26 mouse cellular contexts compared by ENCODE assay signal in the genomic region with DNA sequence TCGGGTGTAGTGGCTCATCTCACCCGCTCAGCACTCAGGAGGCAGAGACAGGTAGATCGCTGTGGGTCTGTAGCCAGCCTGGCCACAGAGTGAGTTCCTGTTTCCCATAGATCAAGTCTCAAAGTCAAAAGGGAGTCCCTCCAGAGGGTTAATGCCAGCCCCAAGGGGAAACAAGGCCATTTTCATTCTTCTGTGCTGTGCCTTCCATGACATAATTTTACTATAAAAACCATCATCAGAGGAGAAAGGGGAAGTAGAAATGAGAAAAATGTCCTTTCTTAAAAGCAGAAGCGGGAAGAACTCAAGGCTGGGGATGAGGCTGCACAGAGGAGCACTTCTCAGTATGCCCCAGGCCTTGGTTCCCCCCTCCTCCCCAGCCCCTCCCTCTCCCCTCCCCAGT.
A peak's percentile ranks its signal among the peaks of the same experiment; 100 is the strongest.
DNase-seq lines count a peak whose midpoint lies in the region; ATAC-seq and TF ChIP-seq lines count a peak whose summit lies in the region.
"Had no signal": no experiment of that assay in that cellular context is flagged by ENCODE, and none has a peak within 500 bp of the region (broad histone marks: within the 10 kb centered on the region; RNA-seq: fewer than 3 reads in every experiment).

No protein-coding gene starts in this region.

- no peak overlapping the region for H3K9ac ChIP-seq in forebrain, embryonic 16.5 days (replicated peaks; ENCODE audit: low read depth, low read length)
- H3K9ac ChIP-seq: embryonic facial prominence, embryonic 15.5 days; forebrain, embryonic 15.5 days; hindbrain, embryonic 15.5 days; limb, embryonic 15.5 days; neural tube, embryonic 13.5 days had no signal

- H3K9me3 ChIP-seq in forebrain, embryonic 16.5 days (ENCODE audit: control insufficient read depth, low read length), result no peaks in the 10 kb centered on the region
- H3K9me3 ChIP-seq: embryonic facial prominence, embryonic 15.5 days; forebrain, embryonic 15.5 days; hindbrain, embryonic 15.5 days; limb, embryonic 15.5 days; neural tube, embryonic 13.5 days had no signal

- H3K4me3 ChIP-seq in bone marrow macrophage, adult 2 months (ENCODE audit: insufficient read depth, low read length), result no peak overlapping the region
- H3K4me3 ChIP-seq in forebrain, embryonic 16.5 days (replicated peaks; ENCODE audit: low read length), result no peak overlapping the region
- H3K4me3 ChIP-seq: embryonic facial prominence, embryonic 15.5 days; forebrain, embryonic 15.5 days; heart, adult 2 months; hindbrain, embryonic 15.5 days; limb, embryonic 15.5 days; myocyte; neural tube, embryonic 13.5 days had no signal

- TF ChIP-seq CTCF in bone marrow macrophage, adult 2 months (IDR thresholded peaks at IDR 0.05; ENCODE audit: low read depth, low read length), result no peak

- WGBS in forebrain, embryonic 16.5 days, result 93% methylated on average over 4 of the region's 4 CpGs

- H3K27me3 ChIP-seq in forebrain, embryonic 16.5 days (replicated peaks; ENCODE audit: control insufficient read depth, insufficient read depth, low read length), result 0 out of 2 replicates have a peak, but pooled peaks cover 3% of the 10 kb centered on the region
- H3K27me3 ChIP-seq: forebrain, embryonic 15.5 days had no signal

- no peaks in the 10 kb centered on the region for H3K36me3 ChIP-seq in forebrain, embryonic 16.5 days (ENCODE audit: control insufficient read depth, insufficient read depth)
- H3K36me3 ChIP-seq: embryonic facial prominence, embryonic 15.5 days; forebrain, embryonic 15.5 days; hindbrain, embryonic 15.5 days; limb, embryonic 15.5 days; neural tube, embryonic 13.5 days had no signal

- peak; percentile 68 for ATAC-seq in megakaryocyte, adult 5-6 weeks (ENCODE audit: poor library complexity, severe bottlenecking)
- no peak for ATAC-seq in forebrain, embryonic 16.5 days
- ATAC-seq: CD4-positive, CD25-positive, alpha-beta regulatory T cell, adult 4 months; forebrain, embryonic 15.5 days had no signal

- H3K4me2 ChIP-seq in forebrain, embryonic 16.5 days (ENCODE audit: low read length), result no peak overlapping the region
- H3K4me2 ChIP-seq: embryonic facial prominence, embryonic 15.5 days; forebrain, embryonic 15.5 days; hindbrain, embryonic 15.5 days; limb, embryonic 15.5 days; neural tube, embryonic 13.5 days had no signal

- no peak for TF ChIP-seq POLR2A in bone marrow macrophage, adult 2 months (IDR thresholded peaks at IDR 0.05; ENCODE audit: borderline replicate concordance, low read depth, low read length)

- DNase-seq in 416B (ENCODE audit: low read depth), result peak; percentile 52
- DNase-seq in A20 (ENCODE audit: low read depth, low spot score), result peak; percentile 72
- DNase-seq in right cerebral cortex, postnatal 10 days (ENCODE audit: low spot score in 2 of 2), result no peak
- DNase-seq in gastrocnemius, postnatal 4 days (ENCODE audit: low spot score in 2 of 2), result no peak
- no peak for DNase-seq in adrenal gland, postnatal 25 days
- DNase-seq: adrenal gland, adult 2 months; cerebellum, adult 9-10 months; gastrocnemius, postnatal 14 days; heart, adult 2 months; heart, postnatal 36 days; kidney, adult 8-10 months; kidney, postnatal 25 days; left cerebral cortex, postnatal 4 days; midbrain, embryonic 14.5 days; right cerebral cortex, postnatal 4 days; thymus, postnatal 14 days had no signal

- H3K27ac ChIP-seq in bone marrow macrophage, adult 2 months (ENCODE audit: insufficient read depth, low read depth, low read length), result peak overlapping the region; percentile 41
- H3K27ac ChIP-seq in forebrain, embryonic 16.5 days (ENCODE audit: low read length), result no peak overlapping the region
- H3K27ac ChIP-seq: embryonic facial prominence, embryonic 15.5 days; forebrain, embryonic 15.5 days; heart, adult 2 months; hindbrain, embryonic 15.5 days; limb, embryonic 15.5 days; neural tube, embryonic 13.5 days had no signal

- peaks cover 39% of the 10 kb centered on the region for H3K4me1 ChIP-seq in bone marrow macrophage, adult 2 months (ENCODE audit: control insufficient read depth, insufficient read depth, low read length)
- no peaks in the 10 kb centered on the region for H3K4me1 ChIP-seq in forebrain, embryonic 16.5 days (replicated peaks; ENCODE audit: control insufficient read depth, insufficient read depth, low read length)
- H3K4me1 ChIP-seq: forebrain, embryonic 15.5 days; hindbrain, embryonic 15.5 days; neural tube, embryonic 13.5 days had no signal

Comparison
In these comparisons a context has a peak if more than half of its experiments do, and no peak if none do; other contexts are left out.
1. DNase-seq: peak in 416B (single experiment) and A20 (single experiment); none in right cerebral cortex, postnatal 10 days (0 of 2), gastrocnemius, postnatal 4 days (0 of 2) and adrenal gland, postnatal 25 days (single experiment).